Mouse (Mus musculus): ENCODE data around the gene Cyb5r1. TPM values are rescaled to one million over a fixed set of nuclear protein-coding genes. Genes with fewer than 3 reads are reported as not detected.

Gene Cyb5r1
- polyA plus RNA-seq (2014; fragmentation: Nextera tagmentation; extraction: Ambion mirVana): 39.3 and 39.9 TPM in 2 replicates

GRCm38 (mm10) chr1:134405509-134406413 lies at the start of gene Cyb5r1:
Gene Cyb5r1 (plus strand): TSS chr1:134405559.
- no peaks in the 10 kb centered on the region for H3K9me3 ChIP-seq (ENCODE audit: control insufficient read depth, low read depth, low read length)
- peak; percentile 98 for ATAC-seq (ENCODE audit: insufficient number of reproducible peaks, insufficient read depth, low FRiP score, low read depth)
- H3K36me3 ChIP-seq (ENCODE audit: control insufficient read depth, insufficient read depth, low read length): peaks cover 21% of the 10 kb centered on the region
- H3K4me3 ChIP-seq (ENCODE audit: low read depth, low read length): peak within 1 kb of the TSS; percentile 79
- WGBS: under 1% methylated on average over 43 of the region's 43 CpGs
- H3K27ac ChIP-seq (ENCODE audit: low read length): peak within 1 kb of the TSS; percentile 53; the same call in 1 of the 2 replicates
- peak within 1 kb of the TSS; percentile 60 for H3K9ac ChIP-seq (replicated peaks; ENCODE audit: low read depth, low read length)
- H3K4me2 ChIP-seq (replicated peaks; ENCODE audit: low read depth, low read length): peak within 1 kb of the TSS; percentile 63
- peaks cover 3% of the 10 kb centered on the region; the same call in 1 of the 2 replicates for H3K4me1 ChIP-seq (ENCODE audit: control insufficient read depth, insufficient read depth, low read length)
- no peaks in the 10 kb centered on the region for H3K27me3 ChIP-seq (ENCODE audit: control insufficient read depth, insufficient read depth, low read length)

GRCm38 (mm10) chr1:134357461-134357860 lies 47.9 kb upstream of the Cyb5r1 start:
- Histone ChIP-seq H3K36me3 (ENCODE audit: control insufficient read depth, insufficient read depth, low read length) (peaks cover 60% of the 10 kb centered on the region), H3K4me1 (ENCODE audit: control insufficient read depth, insufficient read depth, low read length) (peaks cover 6% of the 10 kb centered on the region; the same call in 1 of the 2 replicates)

GRCm38 (mm10) chr1:134360656-134361055 lies 44.7 kb upstream of the Cyb5r1 start:
- H3K4me1 ChIP-seq (ENCODE audit: control insufficient read depth, insufficient read depth, low read length): peaks cover 6% of the 10 kb centered on the region; the same call in 1 of the 2 replicates
- peak overlapping the region; percentile 72 for H3K4me2 ChIP-seq (replicated peaks; ENCODE audit: low read depth, low read length)
- peaks cover 29% of the 10 kb centered on the region for H3K36me3 ChIP-seq (ENCODE audit: control insufficient read depth, insufficient read depth, low read length)
- peak overlapping the region; percentile 85 for H3K4me3 ChIP-seq (ENCODE audit: low read depth, low read length)
- no peak overlapping the region for H3K27ac ChIP-seq (ENCODE audit: low read length)
- H3K9me3 ChIP-seq (ENCODE audit: control insufficient read depth, low read depth, low read length): no peaks in the 10 kb centered on the region
- H3K27me3 ChIP-seq (ENCODE audit: control insufficient read depth, insufficient read depth, low read length): no peaks in the 10 kb centered on the region
- no peak for ATAC-seq (ENCODE audit: insufficient number of reproducible peaks, insufficient read depth, low FRiP score, low read depth)
- peak overlapping the region; percentile 82 for H3K9ac ChIP-seq (replicated peaks; ENCODE audit: low read depth, low read length)
- WGBS: 76% methylated on average over 7 of the region's 7 CpGs

More at GRCm38 (mm10) chr1:134357461-134357860, 47.9 kb upstream of the Cyb5r1 start:
- Histone ChIP-seq H3K9ac (replicated peaks; ENCODE audit: low read depth, low read length) (no peak overlapping the region), H3K27me3 (ENCODE audit: control insufficient read depth, insufficient read depth, low read length) (no peaks in the 10 kb centered on the region), H3K9me3 (ENCODE audit: control insufficient read depth, low read depth, low read length) (no peaks in the 10 kb centered on the region), H3K4me3 (ENCODE audit: low read depth, low read length) (no peak overlapping the region), H3K4me2 (replicated peaks; ENCODE audit: low read depth, low read length) (no peak overlapping the region), H3K27ac (ENCODE audit: low read length) (no peak overlapping the region)
- ATAC-seq (ENCODE audit: insufficient number of reproducible peaks, insufficient read depth, low FRiP score, low read depth): no peak
- 58% methylated on average over 4 of the region's 4 CpGs for WGBS

- peak; percentile 80 for ATAC-seq (ENCODE audit: insufficient number of reproducible peaks, insufficient read depth, low FRiP score, low read depth)
- H3K4me3 ChIP-seq (ENCODE audit: low read depth, low read length): peak overlapping the region; percentile 85
- peak overlapping the region; percentile 72 for H3K4me2 ChIP-seq (replicated peaks; ENCODE audit: low read depth, low read length)
- peak overlapping the region; percentile 78 for H3K27ac ChIP-seq (ENCODE audit: low read length)
- H3K9me3 ChIP-seq (ENCODE audit: control insufficient read depth, low read depth, low read length): no peaks in the 10 kb centered on the region
- H3K36me3 ChIP-seq (ENCODE audit: control insufficient read depth, insufficient read depth, low read length): peaks cover 22% of the 10 kb centered on the region
- WGBS: 2% methylated on average over 44 of the region's 44 CpGs
- H3K9ac ChIP-seq (replicated peaks; ENCODE audit: low read depth, low read length): peak overlapping the region; percentile 82
- peaks cover 6% of the 10 kb centered on the region; the same call in 1 of the 2 replicates for H3K4me1 ChIP-seq (ENCODE audit: control insufficient read depth, insufficient read depth, low read length)
- no peaks in the 10 kb centered on the region for H3K27me3 ChIP-seq (ENCODE audit: control insufficient read depth, insufficient read depth, low read length)
Observed at GRCm38 (mm10) chr1:134361195-134361856, 44.0 kb upstream of the Cyb5r1 start.

GRCm38 (mm10) chr1:134361857-134362212 lies 43.5 kb upstream of the Cyb5r1 start, which contains the start of gene Tmem183a:
Gene Tmem183a (minus strand): TSS chr1:134361979.
- Histone ChIP-seq H3K4me1 (ENCODE audit: control insufficient read depth, insufficient read depth, low read length) (peaks cover 6% of the 10 kb centered on the region; the same call in 1 of the 2 replicates), H3K36me3 (ENCODE audit: control insufficient read depth, insufficient read depth, low read length) (peaks cover 21% of the 10 kb centered on the region), H3K9ac (replicated peaks; ENCODE audit: low read depth, low read length) (peak within 1 kb of the TSS; percentile 82), H3K27ac (ENCODE audit: low read length) (peak within 1 kb of the TSS; percentile 78), H3K4me3 (ENCODE audit: low read depth, low read length) (peak within 1 kb of the TSS; percentile 85), H3K9me3 (ENCODE audit: control insufficient read depth, low read depth, low read length) (no peaks in the 10 kb centered on the region), H3K4me2 (replicated peaks; ENCODE audit: low read depth, low read length) (peak within 1 kb of the TSS; percentile 75), H3K27me3 (ENCODE audit: control insufficient read depth, insufficient read depth, low read length) (no peaks in the 10 kb centered on the region)
- under 1% methylated on average over 37 of the region's 38 CpGs for WGBS
- ATAC-seq (ENCODE audit: insufficient number of reproducible peaks, insufficient read depth, low FRiP score, low read depth): peak; percentile 97

- WGBS: 70% methylated on average over 4 of the region's 4 CpGs
- Histone ChIP-seq H3K4me3 (ENCODE audit: low read depth, low read length) (no peak overlapping the region), H3K9me3 (ENCODE audit: control insufficient read depth, low read depth, low read length) (no peaks in the 10 kb centered on the region), H3K36me3 (ENCODE audit: control insufficient read depth, insufficient read depth, low read length) (peaks cover 10% of the 10 kb centered on the region), H3K4me2 (replicated peaks; ENCODE audit: low read depth, low read length) (no peak overlapping the region), H3K27ac (ENCODE audit: low read length) (no peak overlapping the region), H3K4me1 (ENCODE audit: control insufficient read depth, insufficient read depth, low read length) (peaks cover 6% of the 10 kb centered on the region; the same call in 1 of the 2 replicates), H3K27me3 (ENCODE audit: control insufficient read depth, insufficient read depth, low read length) (no peaks in the 10 kb centered on the region), H3K9ac (replicated peaks; ENCODE audit: low read depth, low read length) (no peak overlapping the region)
- no peak for ATAC-seq (ENCODE audit: insufficient number of reproducible peaks, insufficient read depth, low FRiP score, low read depth)
Observed at GRCm38 (mm10) chr1:134363194-134363593, 42.2 kb upstream of the Cyb5r1 start.

- no peak overlapping the region for H3K9ac ChIP-seq (replicated peaks; ENCODE audit: low read depth, low read length)
- no peak overlapping the region for H3K4me3 ChIP-seq (ENCODE audit: low read depth, low read length)
- 58% methylated on average over 5 of the region's 5 CpGs for WGBS
- H3K27me3 ChIP-seq (ENCODE audit: control insufficient read depth, insufficient read depth, low read length): no peaks in the 10 kb centered on the region
- H3K9me3 ChIP-seq (ENCODE audit: control insufficient read depth, low read depth, low read length): peaks cover 5% of the 10 kb centered on the region; the same call in 1 of the 2 replicates
- ATAC-seq (ENCODE audit: insufficient number of reproducible peaks, insufficient read depth, low FRiP score, low read depth): no peak
- H3K4me2 ChIP-seq (replicated peaks; ENCODE audit: low read depth, low read length): no peak overlapping the region
- no peak overlapping the region for H3K27ac ChIP-seq (ENCODE audit: low read length)
- H3K36me3 ChIP-seq (ENCODE audit: control insufficient read depth, insufficient read depth, low read length): no peaks in the 10 kb centered on the region
- H3K4me1 ChIP-seq (ENCODE audit: control insufficient read depth, insufficient read depth, low read length): peaks cover 6% of the 10 kb centered on the region; the same call in 1 of the 2 replicates
Observed at GRCm38 (mm10) chr1:134365491-134365890, 39.9 kb upstream of the Cyb5r1 start.

GRCm38 (mm10) chr1:134368777-134369337 lies 36.5 kb upstream of the Cyb5r1 start:
- H3K27ac ChIP-seq (ENCODE audit: low read length): no peak overlapping the region
- no peak for ATAC-seq (ENCODE audit: insufficient number of reproducible peaks, insufficient read depth, low FRiP score, low read depth)
- 52% methylated on average over 9 of the region's 9 CpGs for WGBS
- H3K9me3 ChIP-seq (ENCODE audit: control insufficient read depth, low read depth, low read length): peaks cover 5% of the 10 kb centered on the region; the same call in 1 of the 2 replicates
- no peaks in the 10 kb centered on the region for H3K27me3 ChIP-seq (ENCODE audit: control insufficient read depth, insufficient read depth, low read length)
- H3K4me1 ChIP-seq (ENCODE audit: control insufficient read depth, insufficient read depth, low read length): no peaks in the 10 kb centered on the region
- no peak overlapping the region for H3K9ac ChIP-seq (replicated peaks; ENCODE audit: low read depth, low read length)
- H3K4me2 ChIP-seq (replicated peaks; ENCODE audit: low read depth, low read length): no peak overlapping the region
- H3K36me3 ChIP-seq (ENCODE audit: control insufficient read depth, insufficient read depth, low read length): no peaks in the 10 kb centered on the region
- no peak overlapping the region for H3K4me3 ChIP-seq (ENCODE audit: low read depth, low read length)

Measured in stomach, embryonic 14.5 days (tissue).